Mouse (Mus musculus) lung, postnatal 25 days (tissue): ENCODE measurements at regions not wholly inside any gene's neighbourhood (a gene's known extent, or its start where the extent isn't known, plus 50 kb on each side); places are given as distances from the start of the nearest gene placed in this dataset.

ENCODE experiments used
- DNase-seq: peaks from one replicate; pipeline ENCODE4 v3.0.0; 2022; ENCODE audit warnings: low spot score

DNA sequence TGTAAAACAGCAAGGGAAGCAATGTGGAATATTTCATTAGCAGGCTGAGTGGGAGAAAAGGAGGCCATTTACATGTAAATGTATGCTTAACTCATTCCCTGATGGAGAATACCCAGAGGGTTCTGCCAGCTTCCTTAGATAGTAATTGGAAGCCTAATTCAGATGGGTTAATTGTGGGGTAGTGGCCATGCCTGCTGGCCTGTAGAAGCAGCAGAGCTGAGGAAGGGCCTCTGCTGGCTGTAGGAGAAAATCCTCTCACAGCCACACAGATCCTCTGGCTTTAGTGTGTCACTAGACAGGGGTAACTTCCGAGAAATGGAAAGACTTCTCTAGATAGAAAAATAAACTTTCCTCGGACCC lies 1588.7 kb upstream of the Got2 start:
- no peak for DNase-seq

DNA sequence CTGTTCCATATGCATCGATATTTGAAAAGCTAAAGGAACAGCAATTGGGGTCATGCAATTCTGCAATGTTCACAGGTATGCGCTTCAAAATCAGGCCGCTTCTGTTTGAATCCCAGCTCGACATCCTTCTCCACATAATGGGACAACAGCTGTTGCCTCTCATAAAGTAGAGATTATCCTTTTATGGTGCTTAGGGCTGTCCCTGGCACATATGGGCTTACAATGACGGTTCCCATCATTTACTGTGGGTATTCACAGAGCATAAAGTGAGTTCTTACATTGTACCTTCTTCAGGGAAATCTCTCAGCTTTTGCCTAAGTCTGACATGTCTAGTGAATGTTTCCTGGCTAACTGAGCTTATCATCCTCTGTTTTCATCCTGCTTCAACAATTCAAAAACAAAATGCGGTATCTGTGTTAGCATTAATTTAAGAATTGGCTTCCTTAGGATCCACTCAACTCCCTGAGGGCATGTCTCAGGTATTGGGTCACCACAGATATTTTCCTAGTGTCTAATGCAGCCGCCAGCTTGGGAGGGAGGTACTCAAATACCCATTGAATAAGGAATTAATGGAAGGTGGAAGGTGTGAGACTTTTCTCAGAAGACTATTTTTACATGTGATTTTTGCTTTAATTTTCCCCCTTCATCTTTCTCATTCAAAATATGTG lies 1588.2 kb upstream of the Got2 start:
- DNase-seq = no peak

DNA sequence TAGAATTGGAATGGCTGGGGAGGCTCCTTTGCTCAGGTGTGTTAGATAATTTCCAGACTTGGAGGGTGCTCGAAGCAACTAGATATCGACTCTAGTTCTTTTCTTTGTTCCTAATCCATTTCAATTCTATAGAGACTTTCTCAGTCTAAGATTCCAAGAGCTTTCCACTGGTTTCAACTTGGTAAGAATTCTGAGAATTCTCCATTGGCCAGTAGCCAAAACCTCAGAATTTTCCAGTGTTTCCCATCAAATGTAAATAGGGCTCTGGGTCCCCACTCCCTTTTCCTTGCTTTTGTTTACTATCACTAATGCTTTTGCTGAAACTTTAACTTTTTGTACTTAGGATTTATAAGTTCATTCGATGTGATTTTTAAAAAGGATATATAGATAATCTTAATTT lies 1585.0 kb upstream of the Got2 start:
- DNase-seq = no peak

DNA sequence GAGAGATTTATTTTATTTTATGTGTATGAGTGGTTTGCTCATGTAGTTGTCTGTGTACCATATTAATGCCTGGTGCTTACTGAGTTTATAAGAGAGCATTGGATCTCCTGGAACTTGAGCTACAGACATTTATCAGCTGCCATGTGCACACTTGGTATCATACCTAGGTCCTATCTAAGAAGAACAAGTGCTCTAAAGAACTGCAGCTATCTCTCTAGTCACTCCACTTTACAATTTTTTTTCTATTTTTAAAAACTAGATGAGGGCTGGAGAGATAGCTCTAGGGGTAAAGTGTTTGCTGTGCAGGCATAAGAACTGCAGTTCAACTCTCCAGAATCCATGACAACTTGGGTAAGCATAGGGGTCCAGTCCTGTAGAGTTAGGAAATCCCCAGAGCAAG lies 1573.1 kb upstream of the Got2 start:
- no peak for DNase-seq

DNA sequence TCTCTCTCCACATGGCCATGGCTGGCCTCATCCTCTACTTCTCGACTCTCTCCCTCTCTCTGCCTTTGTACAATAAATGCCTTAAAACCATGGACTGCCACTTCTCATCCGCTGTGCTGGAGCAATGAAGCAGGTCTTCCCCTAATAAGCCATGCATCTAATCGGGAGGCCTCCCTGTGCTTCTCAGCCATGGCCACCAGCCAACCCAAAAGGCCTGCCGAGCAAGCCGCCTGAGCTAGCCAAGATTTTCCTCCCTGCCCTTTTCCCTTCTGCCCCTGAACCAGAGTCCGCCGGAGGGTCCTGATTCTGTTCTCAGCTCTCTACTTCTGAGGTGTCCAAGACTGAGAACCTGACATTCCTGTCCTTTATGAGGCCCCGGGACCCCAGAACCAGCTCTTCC lies 1559.3 kb upstream of the Got2 start:
- no peak for DNase-seq

DNA sequence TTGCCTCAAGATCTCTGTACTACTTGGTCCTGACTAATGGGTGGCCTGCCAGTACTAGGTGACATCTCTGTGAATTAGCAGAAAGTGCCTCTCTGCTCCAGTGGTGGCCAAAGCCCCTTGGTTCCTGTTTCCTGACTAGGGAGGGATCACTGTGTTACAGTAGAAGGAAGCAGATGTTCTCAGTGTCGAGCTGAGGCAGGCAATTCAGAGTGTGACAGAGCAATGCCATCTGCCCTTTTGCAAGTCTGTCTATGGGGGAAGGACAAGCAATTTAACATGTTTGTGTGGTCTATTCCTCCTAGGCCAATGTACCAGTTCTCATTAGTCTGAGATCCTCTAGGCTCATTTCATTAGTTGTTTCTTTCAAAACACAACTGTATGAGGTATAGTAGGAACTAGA lies 1553.1 kb upstream of the Got2 start:
- no peak for DNase-seq

DNA sequence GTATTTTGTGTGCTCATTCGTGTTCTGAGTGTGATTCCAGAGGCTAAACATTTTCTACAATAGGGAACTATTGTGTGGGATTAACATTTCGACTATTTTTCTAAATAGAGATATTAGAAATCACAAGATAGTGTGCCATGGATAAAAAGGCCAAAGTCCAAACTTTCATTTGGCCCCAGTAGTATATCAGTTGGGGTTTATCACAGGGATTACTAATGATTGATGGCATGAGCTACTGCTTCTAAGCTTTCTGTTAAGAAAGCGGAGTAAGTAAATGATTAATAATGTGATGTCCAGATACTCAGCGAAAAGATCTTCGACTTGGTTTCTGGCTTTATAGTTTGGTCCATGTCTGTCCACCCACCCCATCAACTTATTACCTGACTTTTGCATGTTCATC lies 1545.2 kb upstream of the Got2 start:
- no peak for DNase-seq

DNA sequence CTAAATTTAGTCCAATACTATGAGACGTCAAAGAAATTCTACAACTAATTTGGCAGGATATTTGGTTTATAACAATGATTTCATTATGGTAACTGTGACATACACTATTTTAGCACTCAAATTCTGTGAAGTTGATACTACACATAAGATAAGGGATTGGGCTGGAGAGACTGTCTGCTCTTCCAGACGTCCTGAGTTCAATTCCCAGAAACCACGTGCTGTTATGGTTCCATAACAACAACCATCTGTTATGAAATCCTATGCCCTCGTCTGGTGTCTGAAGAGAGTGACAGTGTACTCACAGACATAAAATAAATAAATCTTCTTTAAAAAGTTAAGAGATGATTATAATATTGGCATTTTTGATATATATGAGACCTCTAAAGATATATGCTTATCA lies 1543.1 kb upstream of the Got2 start:
- DNase-seq = no peak

DNA sequence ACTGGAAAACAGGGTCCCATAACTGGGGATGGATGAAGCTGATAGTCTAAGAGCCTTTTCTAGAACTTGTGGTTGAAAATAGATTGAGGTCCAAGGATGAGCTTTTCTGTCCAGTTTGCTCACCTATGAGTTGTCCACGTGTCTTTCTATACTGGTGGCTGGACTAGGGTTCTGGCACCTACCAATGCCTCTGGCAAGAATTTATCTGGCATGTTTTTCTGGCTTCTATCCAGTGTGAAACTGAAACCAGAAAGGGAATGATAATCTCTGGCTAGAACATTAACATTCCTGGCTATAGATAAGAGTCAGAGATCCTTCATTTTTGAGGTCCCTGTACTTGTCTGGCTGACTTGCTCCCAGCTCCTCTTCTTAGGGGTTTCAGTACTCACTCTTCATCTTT lies 1534.0 kb upstream of the Got2 start:
- DNase-seq = no peak

DNA sequence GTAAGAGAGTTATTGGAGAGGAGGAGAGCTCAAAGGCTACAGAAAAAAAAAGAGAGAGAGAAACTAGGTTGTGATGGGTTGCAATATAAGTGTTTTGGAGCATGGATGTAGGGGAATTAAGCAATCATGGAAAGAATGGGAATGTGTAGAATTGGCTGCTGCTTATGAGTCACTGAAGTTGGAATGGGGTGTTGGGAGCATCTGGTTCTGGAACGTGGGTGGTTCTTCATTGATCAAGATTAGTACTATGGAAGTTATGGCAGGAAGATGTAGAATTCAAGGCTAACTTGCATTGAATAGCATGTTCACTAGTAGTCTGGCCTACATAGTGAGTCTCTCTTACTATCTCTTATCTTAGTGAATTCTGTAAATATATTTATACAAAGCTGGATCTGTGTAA lies 1526.4 kb upstream of the Got2 start:
- no peak for DNase-seq

DNA sequence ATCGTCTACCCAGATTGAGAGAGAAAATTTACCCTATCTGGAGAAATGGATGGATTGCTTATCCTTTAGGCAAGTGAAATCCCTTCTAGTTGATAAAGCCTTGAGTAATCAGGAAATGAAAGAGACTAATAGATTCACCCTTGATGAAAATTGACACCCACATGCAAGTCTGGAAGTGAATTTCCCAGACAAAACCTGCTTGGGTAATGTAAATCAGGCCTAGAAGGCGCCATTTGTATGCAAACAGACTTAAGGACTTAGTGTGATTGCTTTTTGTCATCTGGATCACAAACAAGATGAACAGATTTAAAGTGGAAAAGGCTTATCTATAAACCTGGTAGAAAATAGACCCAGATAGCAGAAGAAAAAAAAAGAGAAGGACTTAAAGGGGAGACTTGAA lies 1515.0 kb upstream of the Got2 start:
- no peak for DNase-seq

DNA sequence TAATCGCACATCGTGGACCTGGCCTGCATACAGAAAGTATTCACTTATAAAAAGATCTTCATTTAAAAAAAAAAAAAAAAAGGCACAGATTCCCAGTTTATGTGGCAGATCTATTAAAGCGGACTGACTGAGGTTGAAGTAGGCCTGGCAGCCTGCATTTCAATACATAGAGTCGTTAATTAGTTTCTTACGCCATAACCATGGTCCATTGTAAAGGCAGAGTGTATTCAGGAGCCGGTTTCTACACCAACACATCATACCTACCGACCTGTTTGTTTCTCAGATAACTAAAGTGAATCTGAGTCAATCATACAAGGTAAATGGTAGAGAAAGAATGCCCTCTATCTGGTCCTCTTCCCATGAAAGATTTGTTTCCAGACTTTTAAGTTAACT lies 1509.0 kb upstream of the Got2 start:
- DNase-seq = no peak

DNA sequence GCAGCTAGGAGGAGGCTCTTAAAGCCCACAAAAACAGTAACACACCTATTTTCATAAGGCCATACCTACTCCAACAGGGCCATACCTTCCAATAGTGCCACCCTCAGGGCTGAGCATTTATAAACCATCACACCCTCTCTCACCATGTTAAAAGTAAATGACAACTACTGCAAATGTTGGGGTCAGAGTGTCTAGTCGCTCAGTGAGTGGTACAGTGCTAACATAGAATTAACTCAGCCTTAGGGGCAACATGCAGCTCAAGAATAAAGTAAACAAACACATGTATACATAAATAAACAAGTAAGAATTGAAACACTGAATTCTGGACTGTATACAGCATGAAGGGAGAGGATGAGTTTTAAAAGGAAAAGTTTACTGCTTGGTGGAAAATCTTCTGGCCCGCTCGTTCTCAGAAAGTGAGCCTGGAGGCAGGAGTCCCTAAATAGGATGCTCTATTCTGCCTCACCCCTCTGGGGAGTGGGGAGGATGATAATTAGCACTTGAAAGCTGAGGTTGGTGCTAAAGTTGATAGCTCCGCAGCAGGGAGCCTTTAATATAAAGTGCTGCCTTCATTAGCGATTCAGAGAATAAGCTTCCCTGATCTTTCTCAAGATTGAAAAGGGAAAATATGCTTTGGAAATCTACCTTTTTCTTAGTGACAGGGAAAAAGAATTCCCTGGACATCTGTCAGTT lies 1508.4 kb upstream of the Got2 start:
- no peak for DNase-seq

DNA sequence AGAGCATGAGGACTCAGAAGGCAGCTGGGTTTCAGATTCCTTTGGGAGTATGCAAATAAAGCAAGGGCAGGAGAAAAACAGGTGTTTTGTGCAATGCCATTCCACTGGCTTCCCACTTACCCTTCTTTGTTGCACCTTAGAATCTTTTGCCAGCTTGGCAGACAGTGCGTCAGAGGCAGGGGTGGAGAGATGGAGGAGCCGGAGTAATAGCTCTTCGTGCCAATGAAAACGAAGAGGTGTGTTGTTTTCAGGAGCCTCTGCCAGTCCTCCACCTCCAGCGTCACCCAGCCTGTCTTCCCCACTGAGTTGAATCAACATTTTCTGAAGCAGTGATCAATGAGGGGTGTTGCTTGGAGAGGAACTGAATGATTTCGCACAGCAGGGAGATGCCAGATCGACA lies 1501.3 kb upstream of the Got2 start:
- DNase-seq = no peak

DNA sequence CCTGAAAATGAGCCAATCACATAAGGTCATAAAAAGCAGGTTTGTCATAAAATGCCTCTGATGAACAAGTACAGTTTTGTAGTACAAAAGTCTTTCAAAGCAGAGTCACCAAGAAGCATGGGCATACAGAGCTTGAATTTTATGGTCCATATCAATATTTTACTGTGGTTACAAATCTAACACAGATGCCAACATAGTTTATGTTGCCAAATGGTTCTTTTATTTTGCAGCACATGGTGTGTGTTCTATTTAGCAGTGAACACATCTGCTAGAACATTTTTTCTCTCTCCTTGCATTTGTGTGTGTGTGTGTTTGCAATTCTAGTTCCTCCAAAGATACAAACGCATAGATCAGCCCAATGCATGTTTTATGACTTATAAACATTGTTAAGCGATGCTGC lies 1500.8 kb upstream of the Got2 start:
- no peak for DNase-seq

DNA sequence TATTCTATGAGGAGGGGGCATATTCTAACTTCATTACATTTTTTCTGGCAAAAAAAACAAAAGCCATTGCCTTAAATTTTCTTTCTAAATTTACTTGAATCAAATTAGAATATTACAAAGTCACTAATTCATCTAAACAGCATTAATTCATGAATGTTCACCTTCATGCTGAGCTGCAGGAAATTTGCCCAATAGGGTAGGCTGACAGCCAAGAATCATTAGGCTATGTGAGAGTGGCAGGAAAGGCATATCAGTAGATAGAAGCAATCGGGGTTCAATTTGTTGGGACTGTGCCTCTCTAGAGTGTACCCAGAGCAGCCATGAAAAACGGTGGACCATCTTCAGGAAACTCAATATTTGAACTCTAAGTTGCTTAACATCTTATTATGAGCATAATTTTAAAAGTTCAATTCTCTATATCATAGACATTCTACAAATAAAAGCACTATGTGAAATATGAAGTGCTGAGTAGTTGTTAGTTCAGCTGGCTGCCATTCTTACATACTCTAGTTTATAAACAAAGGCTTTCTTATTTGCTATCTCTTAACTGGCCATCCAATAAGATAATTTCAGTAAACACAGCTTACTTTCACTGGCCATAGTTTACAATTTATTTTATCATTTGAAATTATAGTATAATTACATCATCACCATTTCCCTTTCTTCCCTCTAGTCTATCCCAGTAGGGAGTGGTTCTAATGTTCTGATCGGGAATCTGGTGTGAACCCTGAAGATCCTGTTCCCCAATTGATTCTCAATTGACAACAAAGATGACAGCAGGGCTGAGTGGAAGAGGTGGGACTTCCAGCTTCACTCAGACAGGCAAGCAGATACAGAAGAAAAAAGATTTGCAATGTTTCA lies 1486.8 kb upstream of the Got2 start:
- no peak for DNase-seq

DNA sequence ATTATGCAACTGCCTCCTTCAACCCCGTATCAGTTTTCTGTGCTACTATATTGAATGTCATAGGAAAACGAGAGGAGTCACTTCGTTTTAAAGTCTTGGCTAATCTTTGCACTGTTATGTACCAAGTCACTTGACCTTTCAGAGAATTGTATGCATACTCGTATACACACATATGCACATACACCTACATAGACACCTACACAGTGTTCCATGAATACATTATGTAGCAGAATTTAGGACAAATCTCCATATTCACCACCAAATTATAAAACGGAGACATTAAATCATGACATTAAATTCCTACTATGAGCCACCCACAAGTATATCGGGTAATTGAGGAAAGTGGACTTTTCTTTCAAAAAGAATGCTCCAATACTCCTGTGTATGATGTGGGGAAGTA lies 1458.3 kb upstream of the Got2 start:
- no peak for DNase-seq

DNA sequence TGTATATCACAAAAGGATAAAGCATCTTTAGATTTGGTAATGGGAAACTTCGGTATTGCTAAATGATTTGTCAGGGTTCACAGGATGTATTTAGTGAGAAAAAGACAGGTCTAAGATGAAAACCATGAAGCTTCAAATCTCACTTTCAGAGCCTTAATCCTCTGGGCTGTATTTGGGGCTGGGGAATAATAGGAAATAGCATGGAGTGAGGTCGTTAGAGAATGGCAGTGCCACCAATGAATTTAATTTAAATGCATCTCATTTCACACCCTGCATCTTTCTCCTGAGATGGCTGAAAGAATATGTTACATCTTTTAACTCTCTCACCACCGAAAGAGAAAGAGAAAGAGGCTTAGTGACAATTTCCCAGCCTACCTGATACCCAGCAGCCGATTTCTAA lies 1427.2 kb upstream of the Got2 start:
- DNase-seq = no peak

DNA sequence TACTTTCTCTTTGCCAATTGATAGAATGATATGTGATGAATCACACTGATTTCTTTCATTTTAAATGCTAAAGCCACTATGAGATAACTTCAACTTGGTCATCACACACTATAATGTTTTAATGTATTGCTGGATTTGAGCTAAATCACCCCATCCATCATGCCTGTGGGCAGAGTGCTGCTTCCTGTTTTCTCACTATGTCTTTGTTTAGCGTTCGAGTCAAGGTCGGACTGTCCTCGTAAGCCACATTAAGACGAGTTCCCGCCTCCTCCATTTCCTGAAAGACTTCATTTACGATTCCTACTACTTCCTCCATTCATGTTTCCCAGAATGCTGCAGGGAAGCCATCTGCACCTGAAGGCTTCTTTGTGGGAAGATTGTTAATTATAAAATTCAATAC lies 1420.0 kb upstream of the Got2 start:
- DNase-seq = no peak

DNA sequence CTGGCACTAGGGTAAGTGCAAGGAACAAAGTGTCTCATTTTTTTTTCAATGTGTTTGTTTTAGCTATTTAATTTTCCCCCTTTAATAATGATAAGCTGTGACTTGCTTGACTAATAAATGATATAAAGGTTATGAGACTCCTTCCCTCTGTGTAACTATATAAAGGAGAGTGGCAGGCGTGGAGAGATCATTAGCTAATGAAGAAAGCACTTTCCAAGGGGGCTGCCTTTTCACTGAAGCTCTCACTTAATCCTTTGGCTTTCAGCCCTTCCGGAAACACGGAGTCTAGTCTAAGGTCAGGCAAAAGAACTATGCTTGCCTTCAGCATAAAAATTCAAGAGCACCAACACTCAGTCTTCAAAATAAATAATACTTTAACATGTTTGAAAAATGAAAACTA lies 1382.2 kb upstream of the Got2 start:
- no peak for DNase-seq

DNA sequence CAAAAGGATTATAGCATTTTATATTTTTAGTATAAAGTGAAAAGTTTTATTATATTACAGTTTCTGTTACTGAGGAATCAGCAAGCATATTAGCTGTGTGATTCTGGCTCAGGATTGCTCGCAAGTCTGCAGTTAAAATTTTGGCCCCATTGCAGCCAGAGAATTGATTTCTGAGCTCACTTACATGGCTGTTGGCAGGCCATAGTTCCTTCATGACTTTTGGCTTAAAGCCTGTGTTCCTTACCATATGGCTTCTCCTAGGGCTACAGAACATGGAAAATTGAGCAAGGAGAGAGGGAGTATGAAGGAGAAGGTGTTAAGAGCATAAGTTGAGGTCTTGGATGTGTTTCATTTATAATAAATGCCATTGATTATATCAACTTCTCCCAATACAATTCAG lies 1372.6 kb upstream of the Got2 start:
- no peak for DNase-seq

DNA sequence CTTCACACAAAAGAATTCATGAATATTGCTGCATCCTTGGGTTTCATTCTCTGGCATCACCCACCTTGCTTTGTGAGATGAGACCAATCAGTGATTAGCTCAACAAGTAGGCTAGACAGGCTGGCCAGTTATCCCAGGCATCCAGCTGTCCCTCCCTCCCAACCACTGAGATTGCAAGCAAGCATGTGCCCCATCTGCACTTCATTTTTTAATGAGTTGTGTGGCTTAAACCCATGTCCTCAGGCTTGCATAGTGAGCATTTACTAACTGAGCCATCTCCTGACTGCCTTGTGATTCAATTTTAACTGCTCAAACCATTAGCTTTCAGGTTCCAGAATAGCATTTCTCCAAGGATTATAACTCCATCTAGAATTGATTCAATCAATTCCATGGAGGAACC lies 1365.8 kb upstream of the Got2 start:
- DNase-seq = no peak

DNA sequence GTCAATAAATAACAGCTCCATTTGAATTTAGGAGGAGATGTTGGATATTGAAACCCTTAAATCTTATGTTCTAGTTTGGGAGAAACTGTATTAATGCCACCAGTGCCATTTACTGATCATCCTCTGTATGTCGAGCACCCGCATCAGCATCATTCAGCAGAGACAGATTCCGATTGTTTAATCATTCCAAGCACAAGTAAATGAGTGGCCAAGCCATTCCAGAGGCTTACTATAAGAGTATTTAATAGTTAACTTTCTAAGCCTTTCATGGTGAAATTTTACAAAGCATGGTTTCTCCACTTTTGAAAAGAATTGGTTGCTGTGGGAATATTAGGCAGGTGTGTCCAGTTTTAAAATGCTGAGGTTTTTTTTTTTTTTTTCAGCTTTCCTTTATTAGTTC lies 1363.9 kb upstream of the Got2 start:
- DNase-seq = no peak

DNA sequence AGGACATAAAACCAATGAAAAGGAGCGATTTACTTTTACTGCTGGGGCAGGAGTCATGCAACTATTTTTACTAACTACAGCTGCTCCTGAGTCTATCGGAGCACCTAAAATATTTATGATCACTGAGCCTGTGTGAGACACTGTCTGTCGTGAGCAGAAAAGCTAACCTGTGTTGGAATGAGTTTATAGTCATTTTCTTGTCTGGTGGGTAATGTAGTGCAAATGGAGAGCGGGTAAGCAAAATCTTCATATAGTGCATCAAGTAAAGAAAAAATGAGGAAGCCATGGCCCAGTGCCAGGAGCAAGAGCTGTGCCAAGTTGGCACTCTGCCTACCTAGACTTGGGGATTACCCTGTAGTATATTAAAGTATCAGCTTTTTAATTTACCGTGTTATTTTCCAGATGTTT lies 1363.1 kb upstream of the Got2 start:
- no peak for DNase-seq
